Mouse (Mus musculus): ENCODE results near the gene Filip1l. TPM values are rescaled to one million over a fixed set of nuclear protein-coding genes. Genes with fewer than 3 reads are reported as not detected.
A peak's percentile ranks its signal among the peaks of the same experiment; 100 is the strongest.

The Filip1l gene
- total RNA-seq (2021): 1 to 10 TPM; 3.4 to 4.1 TPM

- no peak for DNase-seq (ENCODE audit: extremely low spot score in 1 of 2, low spot score in 2 of 2)
- intact Hi-C loops (cut with DNase I): no loop called here
These were observed at the start of gene Filip1l for GRCm38 (mm10) chr16:57352751-57353150. Filip1l (plus strand) TSS chr16:57353093.

DNA sequence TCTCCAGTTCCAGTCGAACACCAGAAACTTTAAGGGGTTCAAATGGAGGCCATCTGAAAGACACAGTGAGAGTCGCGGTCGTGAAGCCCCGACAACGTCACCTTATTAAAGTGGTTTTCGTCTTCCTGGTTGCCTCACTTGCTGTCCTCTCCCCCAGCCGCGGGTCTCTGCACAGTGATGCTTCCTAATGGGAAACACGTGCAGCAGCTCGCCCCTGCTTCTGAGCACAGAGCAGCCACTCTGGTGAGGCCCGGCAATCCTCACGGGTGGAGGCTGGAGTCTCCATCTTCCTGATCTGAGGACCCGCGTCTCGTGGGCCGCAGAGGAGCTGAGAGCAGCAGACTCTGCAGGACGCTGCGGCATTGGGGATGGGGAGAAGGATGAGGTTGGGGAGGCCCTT lies 49.2 kb upstream of the Filip1l start:
- DNase-seq (ENCODE audit: extremely low spot score in 1 of 2, low spot score in 2 of 2): peak in 1 of 2 experiments; percentile 22
- intact Hi-C loops (cut with DNase I): no loop called here

- DNase-seq (ENCODE audit: extremely low spot score in 1 of 2, low spot score in 2 of 2): no peak
- intact Hi-C loops (cut with DNase I): no loop called here
These were observed 47.4 kb upstream of the Filip1l start for GRCm38 (mm10) chr16:57305463-57305862.

DNA sequence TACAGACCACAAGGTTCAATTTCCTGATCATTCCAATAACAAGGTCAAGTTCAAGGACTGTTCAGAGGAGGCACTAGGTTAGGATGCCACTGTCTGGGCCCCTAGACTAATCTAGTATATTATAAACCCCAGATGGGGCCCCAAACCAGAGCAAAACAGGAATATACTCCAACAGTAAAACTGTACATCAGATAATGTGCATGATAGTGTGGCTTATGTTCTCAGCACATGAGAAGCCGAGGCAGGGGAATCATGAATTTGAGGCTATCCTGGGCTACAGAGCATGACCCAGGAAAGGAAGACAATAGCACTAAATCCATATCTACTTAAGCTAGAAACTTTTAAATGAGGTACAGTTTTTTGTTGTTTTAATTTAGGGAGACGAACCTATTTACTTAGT lies 40.8 kb upstream of the Filip1l start:
- intact Hi-C loops (cut with DNase I): no loop called here
- DNase-seq (ENCODE audit: extremely low spot score in 1 of 2, low spot score in 2 of 2): no peak

DNA sequence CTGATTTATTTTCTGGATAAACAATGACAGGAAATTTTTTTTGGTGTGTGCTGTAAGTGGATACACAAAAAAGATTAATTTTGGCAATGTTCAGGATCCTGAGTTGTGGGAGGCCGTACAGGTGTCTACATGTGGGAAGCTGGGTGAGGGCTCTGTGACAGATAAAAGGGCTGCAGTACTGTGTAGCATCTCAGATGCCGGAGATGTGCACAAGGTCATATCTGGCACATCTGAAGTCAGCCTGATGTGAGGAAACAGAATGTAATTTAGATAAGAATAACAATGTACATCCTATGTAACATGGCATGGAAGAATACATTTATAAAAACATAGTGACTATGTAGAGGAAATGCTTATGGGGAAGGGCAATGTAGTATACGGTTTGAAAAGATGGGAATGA lies 39.4 kb upstream of the Filip1l start:
- no peak for DNase-seq (ENCODE audit: extremely low spot score in 1 of 2, low spot score in 2 of 2)
- intact Hi-C loops (cut with DNase I): no loop called here

GRCm38 (mm10) chr16:57314236-57314635 lies 38.7 kb upstream of the Filip1l start:
- intact Hi-C loops (cut with DNase I): no loop called here

GRCm38 (mm10) chr16:57315026-57315425 lies 37.9 kb upstream of the Filip1l start:
- DNase-seq (ENCODE audit: extremely low spot score in 1 of 2, low spot score in 2 of 2): no peak
- intact Hi-C loops (cut with DNase I): no loop called here

More at GRCm38 (mm10) chr16:57314236-57314635, 38.7 kb upstream of the Filip1l start:
- no peak for DNase-seq (ENCODE audit: extremely low spot score in 1 of 2, low spot score in 2 of 2)

DNA sequence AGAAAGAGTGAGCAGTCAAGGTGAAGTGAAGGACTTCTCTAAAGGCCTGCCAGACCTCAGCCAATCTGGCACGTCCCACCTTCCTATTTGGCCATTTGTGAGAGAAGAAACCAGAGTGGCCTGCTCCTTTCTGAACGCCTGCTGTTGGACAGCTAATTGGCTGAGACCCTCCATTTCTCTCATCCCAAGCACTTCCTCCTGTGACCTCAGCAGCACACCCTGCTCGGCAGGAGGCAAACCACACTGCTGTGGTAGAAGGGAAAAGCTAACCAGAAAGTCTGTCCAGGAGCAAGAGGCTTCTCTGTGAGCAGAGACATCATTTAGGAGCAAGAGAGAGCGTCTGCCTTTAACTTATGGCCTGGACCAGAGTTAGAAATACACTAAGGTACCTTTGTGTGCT lies 35.8 kb upstream of the Filip1l start:
- intact Hi-C loops (cut with DNase I): no loop called here
- no peak for DNase-seq (ENCODE audit: extremely low spot score in 1 of 2, low spot score in 2 of 2)

DNA sequence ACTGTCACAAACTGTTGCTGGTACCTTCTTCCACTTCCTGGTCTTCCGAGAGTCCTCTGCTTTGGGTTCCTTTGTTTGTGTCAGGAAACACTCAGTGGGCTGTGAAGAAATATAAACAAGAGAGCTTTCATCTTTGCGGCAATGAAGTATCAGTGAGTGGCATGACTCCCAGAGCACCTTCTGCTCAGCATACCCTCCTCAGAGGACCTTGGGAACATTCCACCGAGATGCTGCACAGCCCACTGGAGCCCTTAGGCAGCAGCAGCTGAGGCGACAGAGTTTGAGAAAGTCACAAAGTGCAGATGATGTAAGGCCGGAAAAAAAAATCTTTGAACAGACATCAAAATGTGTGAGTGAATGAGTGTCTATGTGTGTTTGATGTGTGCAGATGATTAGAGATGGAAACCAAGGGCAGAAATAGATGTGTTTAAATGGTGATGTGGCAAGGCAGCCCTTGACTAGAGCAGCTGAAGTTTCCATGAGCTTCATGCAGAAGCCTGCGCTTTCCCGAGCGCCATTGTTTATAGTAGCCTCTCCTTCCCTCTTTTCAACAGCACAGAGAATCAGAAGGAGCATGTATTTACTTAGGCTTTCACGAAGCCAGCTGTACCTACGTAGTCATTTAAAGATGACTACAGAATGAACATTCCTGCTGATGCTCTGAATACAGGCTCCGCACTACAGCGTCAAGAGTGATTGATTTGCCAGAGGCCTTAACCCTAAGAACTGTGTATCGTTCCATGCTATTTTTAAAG lies 34.8 kb upstream of the Filip1l start:
- no peak for DNase-seq (ENCODE audit: extremely low spot score in 1 of 2, low spot score in 2 of 2)
- intact Hi-C loops (cut with DNase I): no loop called here

DNA sequence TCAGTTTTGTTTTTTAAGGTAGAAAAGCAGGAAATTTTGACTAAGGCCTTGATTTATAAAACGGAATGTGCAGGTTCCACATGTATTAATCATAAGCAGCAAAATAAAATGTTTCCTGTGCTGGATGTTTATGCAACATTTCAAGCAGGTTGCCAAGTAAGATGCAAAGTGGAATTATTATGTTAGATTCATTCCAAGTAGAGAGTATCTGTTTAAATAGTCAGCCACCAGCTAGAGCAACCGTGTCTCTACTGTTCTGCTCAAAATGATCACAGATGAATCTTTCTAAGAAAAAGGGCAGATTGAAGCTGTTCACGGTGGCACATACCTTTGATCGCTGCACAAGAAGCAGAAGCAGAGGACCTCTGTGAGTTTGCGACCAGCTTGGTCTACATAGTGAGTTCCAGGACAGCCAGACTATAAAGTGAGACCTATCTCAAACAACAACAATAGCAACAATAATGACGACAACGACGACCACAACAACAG lies 34.2 kb upstream of the Filip1l start:
- no peak for DNase-seq (ENCODE audit: extremely low spot score in 1 of 2, low spot score in 2 of 2)
- intact Hi-C loops (cut with DNase I): no loop called here

GRCm38 (mm10) chr16:57319284-57320124 lies 33.4 kb upstream of the Filip1l start:
- DNase-seq (ENCODE audit: extremely low spot score in 1 of 2, low spot score in 2 of 2): no peak
- intact Hi-C loops (cut with DNase I): no loop called here

DNA sequence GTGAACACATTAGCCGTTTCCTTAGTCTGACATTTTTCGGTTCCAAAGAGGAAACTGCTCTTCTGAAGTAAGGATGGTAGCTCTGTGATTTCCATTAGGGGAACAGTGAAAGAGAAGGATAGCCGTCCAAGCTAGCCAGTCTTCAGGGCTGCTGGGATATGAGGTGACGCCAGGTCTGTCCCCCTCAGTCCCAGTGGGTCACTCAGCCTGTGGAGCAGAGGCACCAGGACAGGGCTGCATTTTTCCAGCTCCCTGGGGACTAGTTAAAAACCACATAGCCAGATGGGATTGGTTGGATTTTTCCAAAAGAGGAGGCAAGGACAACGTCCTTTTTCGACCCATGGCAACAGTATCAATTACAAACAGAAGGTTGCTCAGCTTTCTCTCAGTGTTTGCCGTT lies 25.9 kb upstream of the Filip1l start:
- DNase-seq (ENCODE audit: extremely low spot score in 1 of 2, low spot score in 2 of 2): no peak
- intact Hi-C loops (cut with DNase I): no loop called here

GRCm38 (mm10) chr16:57329028-57329427 lies 23.9 kb upstream of the Filip1l start:
- no peak for DNase-seq (ENCODE audit: extremely low spot score in 1 of 2, low spot score in 2 of 2)
- intact Hi-C loops (cut with DNase I): no loop called here

GRCm38 (mm10) chr16:57330111-57330510 lies 22.8 kb upstream of the Filip1l start:
- no peak for DNase-seq (ENCODE audit: extremely low spot score in 1 of 2, low spot score in 2 of 2)
- intact Hi-C loops (cut with DNase I): no loop called here

DNA sequence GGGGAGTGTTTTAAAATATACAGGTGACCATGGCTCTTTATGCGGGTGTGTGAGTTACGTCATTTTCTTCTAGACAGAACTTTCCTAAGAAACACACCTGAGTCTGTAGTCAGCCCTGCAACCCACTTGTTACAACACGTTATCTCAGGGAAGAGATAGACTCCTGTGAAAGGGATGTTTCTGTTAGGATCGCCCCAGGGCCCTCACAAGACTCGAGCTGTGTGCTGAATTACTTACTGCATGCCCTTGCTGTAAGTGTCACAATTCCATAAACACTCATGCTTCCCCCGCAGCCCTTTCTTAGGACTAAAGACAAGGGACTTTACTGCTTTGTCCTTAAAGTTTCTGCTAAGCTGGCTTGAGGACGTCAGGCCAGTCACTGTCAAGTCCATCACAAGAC lies 20.6 kb upstream of the Filip1l start:
- no peak for DNase-seq (ENCODE audit: extremely low spot score in 1 of 2, low spot score in 2 of 2)
- intact Hi-C loops (cut with DNase I): no loop called here

DNA sequence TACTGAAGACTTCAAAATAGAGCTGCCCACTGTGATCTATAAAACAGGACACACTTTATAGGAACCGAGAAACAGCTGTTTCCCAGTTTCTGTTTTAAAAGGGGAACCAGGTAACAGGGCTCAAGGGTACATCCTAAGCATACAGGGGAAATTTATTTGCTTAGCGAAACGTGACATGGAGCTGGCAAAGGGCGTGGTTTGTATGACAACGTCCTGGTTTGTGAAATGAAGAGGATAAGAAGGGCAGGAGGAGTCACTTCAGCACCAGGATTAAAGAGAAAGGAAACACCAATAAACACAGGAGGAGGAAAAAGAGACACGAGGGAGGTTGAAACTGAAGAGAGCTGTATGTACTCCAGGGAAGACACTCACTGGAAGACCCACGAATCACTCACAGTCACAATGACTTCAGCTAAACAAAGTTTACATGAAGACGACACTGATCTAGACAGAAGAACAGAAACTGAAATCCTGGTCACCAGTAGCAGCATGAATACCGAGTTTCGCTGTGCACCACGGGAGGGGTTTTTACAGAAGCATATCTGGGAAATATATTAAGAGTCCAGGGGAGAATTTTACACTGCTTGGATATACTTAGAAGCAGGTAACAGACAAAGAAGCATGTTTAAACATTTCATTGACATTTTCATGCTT lies 16.0 kb upstream of the Filip1l start:
- DNase-seq (ENCODE audit: extremely low spot score in 1 of 2, low spot score in 2 of 2): no peak
- intact Hi-C loops (cut with DNase I): no loop called here

DNA sequence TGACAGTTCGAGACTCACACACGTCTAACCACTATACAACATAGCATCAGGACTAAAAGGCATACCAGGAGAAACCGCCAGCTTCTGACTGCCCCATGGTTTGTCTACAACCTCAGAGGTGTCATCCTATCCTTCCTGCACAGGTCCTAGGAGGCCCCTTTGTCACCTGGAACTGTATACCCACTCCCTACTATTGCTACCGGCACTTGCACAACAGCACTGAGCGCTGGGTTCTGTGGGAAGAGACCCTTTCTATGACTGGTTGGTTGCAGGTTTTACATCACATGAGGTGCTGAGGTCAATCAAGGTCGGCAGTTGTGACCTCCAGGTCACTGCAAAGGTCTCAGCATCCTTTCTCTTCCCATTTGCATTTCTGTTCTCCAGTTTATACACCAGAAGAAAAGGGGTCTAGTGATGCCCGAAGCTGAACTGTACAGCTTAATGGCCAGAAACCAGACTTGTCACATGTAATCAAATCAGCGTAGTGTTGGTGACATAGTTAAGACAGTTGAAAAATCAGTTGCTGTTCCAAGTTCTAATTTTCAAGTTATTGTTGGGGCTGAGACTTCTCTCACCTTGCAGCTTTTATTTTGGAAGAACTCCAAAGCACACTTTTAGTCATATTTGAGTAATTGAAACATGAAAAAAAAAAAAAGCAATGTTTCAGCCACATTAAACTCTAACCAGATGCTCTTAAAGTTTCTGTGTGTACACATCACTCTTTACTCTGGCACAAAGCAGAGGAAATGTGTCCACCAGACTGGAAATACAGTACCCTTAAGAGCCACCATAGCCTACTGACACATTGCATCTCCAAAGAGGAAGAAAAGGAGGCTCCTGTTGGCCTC lies 12.9 kb upstream of the Filip1l start:
- intact Hi-C loops (cut with DNase I): no loop called here

GRCm38 (mm10) chr16:57340613-57340898 lies 12.3 kb upstream of the Filip1l start:
- intact Hi-C loops (cut with DNase I): no loop called here

More for the DNA sequence above, 12.9 kb upstream of the Filip1l start:
- DNase-seq (ENCODE audit: extremely low spot score in 1 of 2, low spot score in 2 of 2): no peak

GRCm38 (mm10) chr16:57346258-57346657 lies 6.6 kb upstream of the Filip1l start:
- DNase-seq (ENCODE audit: extremely low spot score in 1 of 2, low spot score in 2 of 2): no peak
- intact Hi-C loops (cut with DNase I): no loop called here

More at GRCm38 (mm10) chr16:57340613-57340898, 12.3 kb upstream of the Filip1l start:
- no peak for DNase-seq (ENCODE audit: extremely low spot score in 1 of 2, low spot score in 2 of 2)

All from left cerebral cortex, postnatal 10 days (tissue).